Mouse (Mus musculus) lung, postnatal 14 days (tissue): Measurements from ENCODE around the gene Sc5d.

ENCODE experiments used
- DNase-seq: peaks from one replicate; pipeline ENCODE4 v3.0.0; 2021

Sc5d gene

DNA sequence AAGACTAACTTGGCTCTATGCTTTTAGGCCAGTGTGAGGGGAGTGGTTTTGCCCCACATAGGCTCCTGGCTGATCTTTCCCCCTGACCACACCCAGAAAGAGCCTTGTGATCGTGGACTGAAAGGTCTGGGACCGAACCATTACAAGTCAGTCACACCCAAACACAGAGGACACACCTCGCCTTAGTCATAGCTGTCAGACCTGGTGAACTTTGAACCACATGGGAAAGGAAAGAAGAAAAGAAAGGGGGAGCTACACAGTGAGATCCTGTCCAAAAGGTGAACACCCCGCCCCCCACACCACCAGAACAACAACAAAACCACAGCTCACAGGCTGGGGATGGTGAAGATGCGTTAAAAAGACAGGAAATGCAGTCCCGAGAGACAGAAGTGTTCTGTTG, 14.9 kb downstream of the Sc5d start:
- DNase-seq = no peak

GRCm38 (mm10) chr9:42246688-42247087, 17.4 kb downstream of the Sc5d start:
- no peak for DNase-seq

GRCm38 (mm10) chr9:42244173-42244572, 19.9 kb downstream of the Sc5d start:
- DNase-seq = no peak

GRCm38 (mm10) chr9:42241021-42241420, 23.0 kb downstream of the Sc5d start:
- DNase-seq = no peak

DNA sequence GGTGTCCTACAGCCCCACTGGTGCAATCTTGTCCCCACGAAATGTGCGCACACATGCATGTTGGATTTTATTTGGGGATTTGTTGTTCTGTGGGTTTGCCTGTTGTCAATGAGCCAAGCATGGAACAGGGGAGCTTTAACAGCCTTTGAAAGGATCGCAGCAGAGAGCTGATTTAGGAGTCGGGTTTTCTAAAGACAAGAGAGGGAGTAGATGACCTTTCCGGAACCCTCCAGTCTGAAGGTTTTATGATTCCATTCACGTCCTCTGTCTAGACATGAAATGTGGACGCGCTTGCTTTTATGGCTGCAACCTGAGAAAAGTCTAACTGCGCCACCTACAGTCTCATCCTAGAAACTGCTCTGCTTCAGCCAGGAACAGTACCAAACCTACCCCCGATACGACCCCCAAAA, 23.5 kb downstream of the Sc5d start:
- DNase-seq = peak; percentile 55

DNA sequence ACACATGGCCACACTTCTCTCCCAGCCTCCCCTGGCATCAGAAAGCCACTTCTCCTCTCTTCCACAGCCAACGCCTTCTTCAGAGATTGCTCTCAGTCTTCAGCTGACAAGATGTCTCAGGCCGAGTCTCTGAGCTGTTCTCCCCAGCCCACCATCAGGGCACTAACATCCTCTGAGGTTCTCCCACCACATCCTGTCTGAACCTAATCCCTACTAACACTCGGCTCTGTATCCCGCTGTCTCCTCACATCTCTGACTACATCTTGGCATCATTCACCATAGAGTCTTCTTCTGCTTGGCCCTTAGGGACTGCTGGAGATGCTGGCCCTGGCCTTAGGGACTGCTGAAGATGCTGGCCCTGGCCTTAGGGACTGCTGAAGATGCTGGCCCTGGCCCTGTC, 25.2 kb downstream of the Sc5d start:
- DNase-seq = no peak

DNA sequence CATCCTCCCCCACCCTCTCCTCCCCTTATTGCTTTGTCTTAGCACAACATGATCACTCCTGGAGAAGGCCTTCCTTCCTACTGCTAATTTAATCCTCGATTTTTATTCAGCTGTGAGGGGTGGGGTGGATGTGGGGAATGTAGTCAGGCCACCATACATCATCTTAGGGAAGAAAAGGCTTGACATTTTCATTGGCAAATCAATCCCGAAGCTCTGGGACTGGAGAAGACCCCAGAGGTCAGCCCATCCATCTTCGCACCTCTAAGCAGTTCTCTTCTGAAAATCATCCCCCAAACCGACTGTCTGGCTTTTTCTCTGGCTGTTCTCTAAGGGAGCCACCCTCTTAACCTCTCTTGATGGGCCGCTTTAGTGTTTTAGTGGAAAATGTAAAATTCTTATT, 32.9 kb downstream of the Sc5d start:
- no peak for DNase-seq

- DNase-seq = no peak
Measured at GRCm38 (mm10) chr9:42230333-42230732, 33.7 kb downstream of the Sc5d start.

GRCm38 (mm10) chr9:42229465-42230110, 34.5 kb downstream of the Sc5d start:
- DNase-seq = no peak

- DNase-seq = no peak
Measured at GRCm38 (mm10) chr9:42227804-42228203, 36.3 kb downstream of the Sc5d start.

DNA sequence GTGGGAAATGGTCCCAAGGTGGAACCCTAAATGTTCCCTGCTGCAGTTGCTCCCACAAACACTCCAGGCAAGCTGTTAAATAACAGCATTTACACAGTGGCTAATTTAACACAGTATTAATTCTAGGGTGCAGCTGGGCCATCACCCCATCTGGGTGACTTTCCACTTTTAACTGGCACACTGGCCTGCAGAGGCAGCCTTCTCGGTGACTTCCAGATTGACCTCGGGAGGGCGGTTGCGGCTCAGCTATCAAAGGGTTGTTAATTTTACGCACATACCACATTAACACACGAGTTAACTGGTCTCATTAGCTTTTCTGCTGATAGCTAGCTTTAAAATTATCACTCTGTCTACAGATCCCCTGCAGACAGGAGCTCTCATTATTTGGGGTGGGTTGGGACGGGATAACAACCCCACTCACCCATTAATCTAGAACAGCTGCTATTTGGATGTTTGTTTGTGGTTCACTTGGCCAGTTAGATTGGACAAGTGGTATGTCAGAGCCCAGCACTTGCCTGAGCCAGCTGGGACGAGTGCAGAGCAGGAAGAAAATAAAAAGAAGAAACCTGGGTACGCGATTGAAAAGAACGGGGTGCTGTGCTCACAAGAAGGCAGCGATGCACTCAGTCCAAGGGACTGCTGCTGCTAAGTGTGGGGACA, 44.9 kb downstream of the Sc5d start:
- no peak for DNase-seq

DNA sequence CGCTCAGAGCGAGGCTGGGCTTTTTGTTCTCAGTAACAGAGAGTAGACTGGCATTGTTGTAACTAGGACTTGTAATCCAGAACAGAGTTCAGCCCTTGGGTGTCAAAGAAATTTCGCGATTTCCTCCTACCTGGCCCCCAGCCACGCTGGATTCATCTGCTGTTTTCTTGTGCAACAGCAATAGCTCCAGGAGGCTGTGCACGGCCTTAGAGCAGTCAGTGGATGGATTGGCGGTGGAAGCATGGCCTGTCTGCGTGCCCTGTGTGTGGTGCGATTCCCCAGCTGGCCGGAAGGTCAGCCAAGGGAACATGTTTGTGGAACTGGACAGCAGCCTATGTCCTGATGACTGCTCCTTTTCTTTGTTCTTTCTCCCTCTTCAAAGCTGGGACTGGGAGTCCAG, 46.4 kb downstream of the Sc5d start:
- DNase-seq = peak; percentile 78

DNA sequence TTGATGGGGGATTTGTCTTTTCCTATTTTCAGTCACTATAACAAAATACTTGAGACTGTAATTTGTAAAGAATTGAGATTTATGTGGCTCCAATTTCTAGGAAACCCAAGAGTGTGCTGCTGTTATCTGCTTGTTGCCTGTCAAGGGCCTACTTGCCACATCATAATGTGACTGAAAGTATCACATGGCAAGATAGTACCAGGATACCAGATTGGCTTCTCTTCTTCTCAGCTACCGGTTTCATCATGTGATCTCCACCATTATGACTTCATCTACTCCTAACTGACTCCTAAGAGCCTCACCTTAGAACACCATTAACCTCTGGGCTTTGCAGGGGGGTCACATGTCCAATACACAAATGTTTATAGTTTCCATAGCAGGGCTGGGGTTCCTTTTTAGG, 49.9 kb downstream of the Sc5d start:
- DNase-seq = no peak

DNA sequence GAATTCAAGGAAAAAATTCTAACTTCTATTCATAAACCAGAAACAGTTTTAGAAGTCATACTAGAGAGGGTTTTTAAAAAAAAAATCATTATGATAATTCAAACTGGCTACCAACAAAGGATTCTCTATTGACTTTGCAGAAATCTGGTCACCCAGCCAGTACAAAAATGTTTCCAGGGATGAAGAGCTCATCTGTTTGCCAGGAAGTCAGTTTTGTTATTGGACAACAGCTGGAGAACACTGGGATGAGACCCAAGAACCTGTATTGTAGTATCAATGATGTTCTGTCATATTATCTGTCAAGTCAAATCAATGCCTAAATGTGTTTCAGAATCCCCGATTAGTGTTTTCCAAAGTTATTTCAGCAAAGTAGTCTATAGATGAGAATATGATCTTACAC, 50.9 kb downstream of the Sc5d start:
- no peak for DNase-seq

GRCm38 (mm10) chr9:42209666-42210065, 54.4 kb downstream of the Sc5d start:
- no peak for DNase-seq

- peak; percentile 69 for DNase-seq
Measured at GRCm38 (mm10) chr9:42208463-42208862, 55.6 kb downstream of the Sc5d start.

DNA sequence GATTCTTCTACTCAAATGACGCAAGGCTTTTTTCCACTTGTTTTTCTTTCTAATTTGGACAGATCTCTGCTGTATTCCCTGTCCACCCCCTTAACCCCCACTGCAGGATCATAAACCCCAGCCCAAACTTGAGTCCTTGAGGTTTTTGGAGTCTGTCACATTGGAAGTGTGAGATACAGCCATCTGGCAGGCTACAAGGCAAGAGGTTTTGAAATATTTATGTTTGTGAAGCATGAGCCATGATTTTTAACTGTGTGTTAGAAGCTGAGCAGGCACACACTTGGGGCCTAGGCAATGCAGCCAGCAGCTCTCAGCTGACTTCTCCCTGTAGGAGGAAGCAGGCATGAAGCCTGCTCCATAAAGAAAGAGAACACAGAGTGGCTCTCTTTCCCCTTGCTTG, 57.3 kb downstream of the Sc5d start:
- DNase-seq = peak; percentile 28

DNA sequence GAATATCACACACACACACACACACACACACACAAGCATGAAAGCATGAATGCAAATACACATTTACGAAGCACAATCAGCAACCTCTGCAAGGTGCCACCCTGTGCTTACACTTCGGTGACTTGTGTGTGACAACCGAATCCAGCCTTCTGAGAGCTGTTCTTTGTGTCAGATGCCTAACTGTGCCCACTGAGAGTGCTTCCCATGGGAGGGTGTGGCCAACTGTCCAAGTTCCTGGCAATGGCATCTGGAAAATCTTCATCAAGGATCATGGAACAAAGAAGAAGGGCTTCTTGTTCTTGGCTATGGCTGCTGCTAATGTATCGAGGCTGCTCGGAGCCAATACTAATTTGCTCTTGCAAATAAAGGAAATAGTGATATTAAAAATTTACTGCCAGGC, 61.8 kb downstream of the Sc5d start:
- DNase-seq = no peak
